Mouse (Mus musculus) kidney, adult 18-20 months (tissue): ENCODE measurements around the gene Vps16.

Source experiments
- DNase-seq: peaks from one replicate; pipeline ENCODE4 v3.0.0; 2021

The Vps16 gene

GRCm38 (mm10) chr2:130423397-130424125 is 578 bp upstream of the Vps16 start:
- DNase-seq, result peak; percentile 81

GRCm38 (mm10) chr2:130425112-130425511 is 973 bp downstream of the Vps16 start:
- no peak for DNase-seq

- DNase-seq, result no peak
Measured at GRCm38 (mm10) chr2:130429851-130430250, 5.7 kb downstream of the Vps16 start.

- DNase-seq, result no peak
Measured at GRCm38 (mm10) chr2:130430484-130430883, 6.3 kb downstream of the Vps16 start.

GRCm38 (mm10) chr2:130432157-130432556 is 8.0 kb downstream of the Vps16 start:
- DNase-seq, result no peak

- DNase-seq, result no peak
Measured at GRCm38 (mm10) chr2:130433152-130433551, 9.0 kb downstream of the Vps16 start.

GRCm38 (mm10) chr2:130436769-130437168 is 12.6 kb downstream of the Vps16 start:
- no peak for DNase-seq

- no peak for DNase-seq
Measured at GRCm38 (mm10) chr2:130438861-130439260, 14.7 kb downstream of the Vps16 start.

- DNase-seq, result no peak
Measured at GRCm38 (mm10) chr2:130439840-130440480, 15.8 kb downstream of the Vps16 start.

GRCm38 (mm10) chr2:130442162-130442561 is 18.0 kb downstream of the Vps16 start:
- DNase-seq, result no peak

GRCm38 (mm10) chr2:130448449-130448848 is 24.3 kb downstream of the Vps16 start:
- no peak for DNase-seq

- DNase-seq, result peak; percentile 27
Measured at GRCm38 (mm10) chr2:130449021-130449793, 25.1 kb downstream of the Vps16 start.

GRCm38 (mm10) chr2:130449794-130450433 is 25.8 kb downstream of the Vps16 start, which contains the start of gene Ptpra:
Gene Ptpra (plus strand): TSS chr2:130450278.
- DNase-seq, result peak; percentile 93

- DNase-seq, result no peak
Measured at GRCm38 (mm10) chr2:130450434-130450796, 26.3 kb downstream of the Vps16 start.

GRCm38 (mm10) chr2:130451086-130451726 is 27.1 kb downstream of the Vps16 start:
- no peak for DNase-seq

GRCm38 (mm10) chr2:130451727-130452090 is 27.6 kb downstream of the Vps16 start:
- DNase-seq, result no peak

- no peak for DNase-seq
Measured at GRCm38 (mm10) chr2:130452266-130452665, 28.1 kb downstream of the Vps16 start.

GRCm38 (mm10) chr2:130453421-130453820 is 29.3 kb downstream of the Vps16 start:
- DNase-seq, result no peak

GRCm38 (mm10) chr2:130454748-130455370 is 30.7 kb downstream of the Vps16 start:
- DNase-seq, result no peak

GRCm38 (mm10) chr2:130457871-130458270 is 33.7 kb downstream of the Vps16 start:
- no peak for DNase-seq

GRCm38 (mm10) chr2:130459576-130459975 is 35.4 kb downstream of the Vps16 start:
- no peak for DNase-seq
